Mouse (Mus musculus) stomach, postnatal 0 days (tissue): ENCODE results near the gene Mettl6. TPM values are rescaled to one million over a fixed set of nuclear protein-coding genes. Genes with fewer than 3 reads are reported as not detected.
A peak's percentile ranks its signal among the peaks of the same experiment; 100 is the strongest.

Experiments used
- ATAC-seq: fragments of 200-750 bp; cut with Nextera tagmentation; 2 replicates; pipeline ENCODE4 v1.8.0; 2017; ENCODE audit not compliant: low FRiP score, low TSS enrichment
- DNase-seq: peaks from one replicate; pipeline ENCODE4 v3.0.0-alpha.2; 2016; ENCODE audit warnings: low spot score
- H3K27ac ChIP-seq: fragments of 300-500 bp; sonication (generic); replicated peaks from 2 replicates; pipeline ENCODE4 v1.5.1; 2014; ENCODE audit warnings: mild to moderate bottlenecking, control low read depth
- H3K27me3 ChIP-seq: fragments of 300-500 bp; sonication (generic); 2 replicates; pipeline ENCODE4 v1.6.1; 2014; ENCODE audit warnings: low read length; ENCODE audit not compliant: control insufficient read depth, insufficient read depth
- H3K36me3 ChIP-seq: fragments of 300-500 bp; sonication (generic); 2 replicates; pipeline ENCODE4 v1.6.1; 2014; ENCODE audit warnings: low read length, mixed read lengths; ENCODE audit not compliant: control insufficient read depth, insufficient read depth
- H3K4me1 ChIP-seq: fragments of 300-500 bp; sonication (generic); replicated peaks from 2 replicates; pipeline ENCODE4 v1.6.1; 2014; ENCODE audit warnings: antibody characterized with exemption; ENCODE audit not compliant: control insufficient read depth, insufficient read depth
- H3K4me2 ChIP-seq: fragments of 300-500 bp; sonication (generic); replicated peaks from 2 replicates; pipeline ENCODE4 v1.6.1; 2014; ENCODE audit warnings: low read depth, mild to moderate bottlenecking, control low read depth, moderate library complexity
- H3K4me3 ChIP-seq: fragments of 300-500 bp; sonication (generic); 2 replicates; pipeline ENCODE4 v1.5.1; 2014; ENCODE audit warnings: low read depth, low read length, control low read depth
- H3K9ac ChIP-seq: fragments of 300-500 bp; sonication (generic); 2 replicates; pipeline ENCODE4 v1.6.1; 2014; ENCODE audit warnings: mild to moderate bottlenecking, low read length, control low read depth, mixed read lengths
- H3K9me3 ChIP-seq: fragments of 300-500 bp; sonication (generic); 2 replicates; pipeline ENCODE4 v1.6.1; 2016; ENCODE audit warnings: low read length; ENCODE audit not compliant: control insufficient read depth
- CTCF ChIP-seq: IDR thresholded peaks from 2 replicates; pipeline ENCODE4 v1.5.1; 2016; ENCODE audit warnings: antibody characterized with exemption, low read depth, mild to moderate bottlenecking, moderate library complexity
- EP300 ChIP-seq: optimal IDR thresholded peaks from 2 replicates; pipeline ENCODE3; 2016; ENCODE audit warnings: antibody characterized with exemption
- WGBS: fragments of 180-500 bp; shearing (Covaris S2); extraction: QIAGEN DNeasy Blood & Tissue Kit; methylation state at CpG from one replicate; pipeline ENCODE4 v1.1.7; 2014; 5-methylcytosine and 5-hydroxymethylcytosine counted together
- polyA plus RNA-seq: library from polyadenylated mRNA; unstranded; fragments of >200 nt; fragmentation: Nextera tagmentation; extraction: Ambion mirVana; gene quantifications from 2 replicates; pipeline ENCODE4 v1.2.1, GENCODE M21; 2015

The Mettl6 gene
- polyA plus RNA-seq, 1 experiment from 2014 or later = 31.9 TPM

DNA sequence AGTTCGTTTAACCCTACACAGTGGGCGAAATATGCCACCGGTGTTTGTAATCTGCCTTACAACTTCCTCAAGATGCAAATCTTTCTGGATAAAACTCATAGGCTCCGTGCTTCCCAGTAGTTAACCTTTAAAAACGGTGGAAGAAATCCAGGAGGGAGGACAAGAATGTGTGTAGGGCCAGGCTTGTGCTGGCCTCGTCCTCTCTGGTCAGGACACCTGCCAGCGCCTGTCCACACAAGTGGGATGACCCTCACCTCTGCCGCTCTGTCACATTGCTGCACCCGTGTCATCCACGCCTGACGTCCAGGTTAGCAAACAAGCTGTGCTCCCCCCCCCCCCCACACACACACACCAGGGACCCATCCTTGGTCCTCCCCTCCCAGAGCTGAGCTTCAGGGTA lies 55.6 kb downstream of the Mettl6 start:
- no peak overlapping the region for H3K4me2 ChIP-seq
- TF ChIP-seq CTCF (no peak), EP300 (no peak)
- no peaks in the 10 kb centered on the region for H3K4me1 ChIP-seq
- no peak overlapping the region for H3K4me3 ChIP-seq
- no peaks in the 10 kb centered on the region for H3K36me3 ChIP-seq
- ATAC-seq = no peak
- no peak for DNase-seq
- no peaks in the 10 kb centered on the region for H3K27me3 ChIP-seq
- no peak overlapping the region for H3K27ac ChIP-seq
- 74% methylated on average over 11 of the region's 11 CpGs for WGBS
- H3K9ac ChIP-seq = no peak overlapping the region
- H3K9me3 ChIP-seq = no peaks in the 10 kb centered on the region

DNA sequence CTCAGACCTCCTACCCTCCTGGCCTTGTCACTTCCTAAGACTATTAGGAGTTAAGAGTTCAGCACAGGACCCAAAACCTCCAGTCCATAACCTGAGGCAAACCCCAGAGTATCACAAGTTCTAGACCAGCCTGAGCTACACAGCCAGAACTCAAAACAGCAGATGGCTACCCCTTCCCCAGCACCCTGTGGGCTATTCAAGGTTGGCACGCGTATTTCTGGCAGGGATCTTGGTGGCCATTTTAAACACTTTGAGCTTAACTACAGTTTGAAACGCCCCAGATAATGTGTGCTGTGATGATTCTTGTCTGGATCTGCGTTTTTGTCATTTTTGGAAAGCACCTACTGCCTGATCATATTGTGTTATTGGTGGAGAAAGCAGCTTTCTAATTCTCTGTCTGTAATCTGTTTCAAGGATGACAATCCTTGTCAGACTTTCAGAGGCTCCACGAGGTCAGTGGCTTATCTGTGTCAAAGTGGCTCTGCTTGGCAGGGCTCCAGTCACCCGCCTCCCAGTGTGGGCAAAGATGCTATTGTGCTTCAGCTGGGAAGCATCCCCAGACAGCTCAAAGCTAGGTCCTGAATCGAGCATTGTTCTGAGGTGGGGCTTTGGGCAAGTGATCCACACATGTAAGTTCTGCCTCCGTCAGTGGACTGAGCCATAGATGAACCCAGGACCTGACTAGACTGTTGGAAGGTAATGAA lies 56.9 kb downstream of the Mettl6 start:
- H3K4me2 ChIP-seq = no peak overlapping the region
- no peaks in the 10 kb centered on the region for H3K36me3 ChIP-seq
- H3K4me1 ChIP-seq = no peaks in the 10 kb centered on the region; the same call in 1 of the 2 replicates
- WGBS = 67% methylated on average over 8 of the region's 8 CpGs
- no peaks in the 10 kb centered on the region for H3K27me3 ChIP-seq
- no peak for DNase-seq
- no peak overlapping the region for H3K27ac ChIP-seq
- TF ChIP-seq CTCF (no peak), EP300 (no peak)
- no peak overlapping the region for H3K9ac ChIP-seq
- no peak for ATAC-seq
- H3K4me3 ChIP-seq = no peak overlapping the region
- no peaks in the 10 kb centered on the region for H3K9me3 ChIP-seq

DNA sequence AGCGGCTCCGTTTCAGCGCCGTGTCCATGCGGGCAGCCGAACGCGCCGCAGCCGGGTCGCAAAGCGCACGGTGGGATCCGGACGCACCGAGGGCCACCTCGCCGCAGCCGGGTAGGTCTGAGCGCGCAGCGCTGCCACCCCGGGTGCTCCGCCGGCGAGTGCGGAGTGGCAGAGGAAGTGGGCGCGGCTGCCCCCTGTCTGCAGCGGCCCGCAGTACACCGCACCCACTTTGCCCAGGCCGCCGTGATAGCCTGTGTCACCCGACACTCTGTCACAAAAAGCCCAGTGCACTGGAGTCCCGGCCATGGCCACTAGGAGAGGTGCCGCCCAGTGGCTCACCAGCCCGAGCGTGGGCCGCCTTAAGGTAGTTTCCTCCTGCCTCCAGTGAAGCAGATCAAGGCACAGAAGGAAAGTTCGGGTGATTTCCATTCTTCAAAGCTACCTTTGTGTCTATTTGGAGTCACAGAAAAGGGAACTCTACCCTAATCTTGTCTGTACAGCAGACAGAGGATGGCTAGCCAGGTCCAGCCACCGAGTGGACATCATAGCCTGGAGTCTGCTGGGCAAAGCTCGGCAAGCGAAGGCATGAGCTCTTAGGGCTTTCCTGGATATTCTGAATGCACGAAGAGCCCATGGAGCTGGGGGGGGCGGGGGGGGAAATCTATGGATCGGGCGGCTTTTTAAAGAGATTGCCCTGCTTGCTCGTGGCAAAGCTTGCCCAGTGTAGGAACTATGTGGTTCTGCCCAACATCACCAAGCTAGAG lies 58.7 kb downstream of the Mettl6 start, which contains the start of gene Sh3bp5:
Gene Sh3bp5, minus strand, starts transcription at position 149 of the 764 bp plus-strand sequence.
- peak; percentile 99 for ATAC-seq
- WGBS = 7% methylated on average over 48 of the region's 49 CpGs

DNA sequence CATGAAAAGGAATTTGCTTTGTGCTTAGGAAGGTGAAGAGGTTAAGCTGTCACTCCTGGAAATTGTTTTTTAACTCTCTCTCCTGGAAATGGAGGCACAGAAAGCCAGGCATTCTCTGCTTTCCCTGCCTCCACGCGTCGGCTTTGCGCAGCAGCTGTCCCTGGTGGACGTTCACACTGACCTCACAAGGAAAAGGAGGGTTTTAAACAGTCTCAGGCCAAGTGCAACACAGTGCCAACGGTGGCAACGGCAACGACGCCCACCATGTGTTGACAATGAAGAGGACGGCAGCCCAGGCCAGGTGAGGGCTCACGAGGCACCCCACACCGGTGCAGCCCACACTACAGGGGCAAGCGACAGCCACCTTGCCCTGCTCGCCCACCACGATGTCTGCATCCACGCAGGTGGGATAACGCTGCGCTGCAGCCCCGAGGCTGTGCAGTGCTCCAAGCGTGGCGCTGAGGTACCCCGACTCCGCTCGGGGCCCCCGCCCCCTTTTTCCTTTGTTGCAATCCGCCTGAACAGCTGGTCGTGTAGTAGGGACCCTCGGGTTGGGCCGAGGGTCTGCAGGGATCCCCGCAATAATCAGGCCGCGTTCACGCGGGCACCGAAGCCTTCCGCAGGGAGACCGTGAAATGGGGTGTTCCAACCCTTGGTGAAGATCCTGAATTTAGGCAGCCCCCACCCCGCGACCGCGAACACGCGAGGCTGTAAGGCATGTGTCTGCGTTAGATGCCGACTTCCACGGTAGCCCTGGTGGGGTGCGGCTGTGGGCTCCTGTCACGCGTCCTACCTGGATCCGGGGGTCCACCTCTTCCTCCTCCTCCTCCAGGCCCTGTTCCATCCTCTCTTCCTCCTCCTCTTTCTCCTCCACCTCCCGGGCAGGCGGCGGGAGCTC lies 59.6 kb downstream of the Mettl6 start:
- peak overlapping the region; percentile 70 for H3K27ac ChIP-seq
- 3% methylated on average over 52 of the region's 53 CpGs for WGBS
- ATAC-seq (peak; percentile 39), DNase-seq (peak; percentile 33)
- H3K4me3 ChIP-seq = peak overlapping the region; percentile 80
- TF ChIP-seq CTCF (peak; percentile 41), EP300 (no peak)
- H3K4me2 ChIP-seq = peak overlapping the region; percentile 71
- H3K9ac ChIP-seq = peak overlapping the region; percentile 84
- H3K4me1 ChIP-seq = no peaks in the 10 kb centered on the region; the same call in 1 of the 2 replicates
- no peaks in the 10 kb centered on the region for H3K9me3 ChIP-seq
- no peaks in the 10 kb centered on the region for H3K27me3 ChIP-seq
- H3K36me3 ChIP-seq = no peaks in the 10 kb centered on the region

More for the DNA sequence above, 58.7 kb downstream of the Mettl6 start, which contains the start of gene Sh3bp5:
- Histone ChIP-seq H3K27ac (peak within 1 kb of the TSS; percentile 70), H3K4me2 (peak within 1 kb of the TSS; percentile 71), H3K27me3 (no peaks in the 10 kb centered on the region), H3K9me3 (no peaks in the 10 kb centered on the region), H3K36me3 (no peaks in the 10 kb centered on the region), H3K4me3 (peak within 1 kb of the TSS; percentile 80), H3K4me1 (no peaks in the 10 kb centered on the region; the same call in 1 of the 2 replicates), H3K9ac (peak within 1 kb of the TSS; percentile 84)
- DNase-seq = peak; percentile 95
- TF ChIP-seq CTCF = peak; percentile 91
- no peak for TF ChIP-seq EP300

DNA sequence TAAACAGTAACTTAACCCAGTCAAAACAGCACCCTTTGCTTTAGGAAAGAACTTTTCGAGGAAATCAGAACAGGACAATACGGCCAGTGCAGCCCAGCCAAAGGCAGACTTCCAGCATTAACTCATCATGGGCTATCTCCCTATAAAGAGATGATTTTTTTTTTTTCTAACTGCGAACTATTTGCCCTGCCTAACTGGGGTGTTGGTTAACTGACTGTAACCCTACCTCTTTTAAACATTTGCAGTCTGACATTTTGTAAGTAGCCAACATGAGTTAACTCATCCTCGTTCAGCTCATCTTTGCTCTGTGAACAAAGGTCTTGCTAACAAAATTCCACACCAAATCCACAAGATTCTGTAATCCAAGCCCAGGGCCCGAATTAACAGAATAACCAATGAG lies 60.4 kb downstream of the Mettl6 start:
- no peaks in the 10 kb centered on the region for H3K9me3 ChIP-seq
- H3K4me1 ChIP-seq = no peaks in the 10 kb centered on the region; the same call in 1 of the 2 replicates
- peak overlapping the region; percentile 71; the same call in 1 of the 2 replicates for H3K4me2 ChIP-seq
- H3K9ac ChIP-seq = no peak overlapping the region
- no peaks in the 10 kb centered on the region for H3K27me3 ChIP-seq
- ATAC-seq = no peak
- no peak overlapping the region for H3K27ac ChIP-seq
- no peak overlapping the region for H3K4me3 ChIP-seq
- H3K36me3 ChIP-seq = no peaks in the 10 kb centered on the region
- TF ChIP-seq CTCF (no peak), EP300 (no peak)
- no peak for DNase-seq
- 59% methylated on average over 5 of the region's 5 CpGs for WGBS
